Mouse (Mus musculus) intestine, embryonic 16.5 days (tissue): ENCODE results near the gene E430018J23Rik. TPM values are rescaled to one million over a fixed set of nuclear protein-coding genes. Genes with fewer than 3 reads are reported as not detected.
"Not testable (repeated sequence)": the region's sequence is repeated elsewhere in the genome, so short reads cannot be mapped to it uniquely, and the experiment has no call there.

Source experiments
- ATAC-seq: fragments of 200-750 bp; cut with Nextera tagmentation; 2 replicates; pipeline ENCODE4 v1.8.0; 2017; ENCODE audit warnings: moderate TSS enrichment, moderate library complexity
- H3K27ac ChIP-seq: fragments of 300-500 bp; sonication (generic); 2 replicates; pipeline ENCODE4 v1.5.1; 2014; ENCODE audit warnings: mild to moderate bottlenecking, low read length
- H3K27me3 ChIP-seq: fragments of 300-500 bp; sonication (generic); replicated peaks from 2 replicates; pipeline ENCODE4 v1.6.1; 2014; ENCODE audit warnings: low read length, control low read depth, mixed read lengths; ENCODE audit not compliant: control insufficient read depth, insufficient read depth
- H3K36me3 ChIP-seq: fragments of 300-500 bp; sonication (generic); 2 replicates; pipeline ENCODE4 v1.6.1; 2014; ENCODE audit warnings: low read length, control low read depth; ENCODE audit not compliant: control insufficient read depth, insufficient read depth
- H3K4me1 ChIP-seq: fragments of 300-500 bp; sonication (generic); 2 replicates; pipeline ENCODE4 v1.6.1; 2014; ENCODE audit warnings: low read length, control low read depth, mixed read lengths; ENCODE audit not compliant: control insufficient read depth, insufficient read depth
- H3K4me2 ChIP-seq: fragments of 300-500 bp; sonication (generic); 2 replicates; pipeline ENCODE4 v1.6.1; 2014; ENCODE audit warnings: low read depth, low read length, control low read depth
- H3K4me3 ChIP-seq: fragments of 300-500 bp; sonication (generic); 2 replicates; pipeline ENCODE4 v1.5.1; 2014; ENCODE audit warnings: mild to moderate bottlenecking, low read length
- H3K9ac ChIP-seq: fragments of 300-500 bp; sonication (generic); 2 replicates; pipeline ENCODE4 v1.6.1; 2014; ENCODE audit warnings: low read depth, low read length
- H3K9me3 ChIP-seq: fragments of 300-500 bp; sonication (generic); 2 replicates; pipeline ENCODE4 v1.6.1; 2016; ENCODE audit warnings: low read length, control low read depth; ENCODE audit not compliant: control insufficient read depth
- WGBS: fragments of 180-500 bp; shearing (Covaris S2); extraction: QIAGEN DNeasy Blood & Tissue Kit; methylation state at CpG from one replicate; pipeline ENCODE4 v1.1.7; 2014; 5-methylcytosine and 5-hydroxymethylcytosine counted together
- polyA plus RNA-seq: library from polyadenylated mRNA; unstranded; fragments of >200 nt; fragmentation: Nextera tagmentation; extraction: Ambion mirVana; gene quantifications from 2 replicates; pipeline ENCODE4 v1.2.1, GENCODE M21; 2015

The E430018J23Rik gene
- polyA plus RNA-seq, 1 experiment from 2014 or later: 8.2 TPM

GRCm38 (mm10) chr7:127406002-127406987, 12.9 kb upstream of the E430018J23Rik start, which contains the start of gene Zfp764:
TSS of gene Zfp764 (minus strand) at chr7:127406822.
- Histone ChIP-seq H3K27ac (peak within 1 kb of the TSS; percentile 81), H3K4me3 (peak within 1 kb of the TSS; percentile 65), H3K9ac (peak within 1 kb of the TSS; percentile 87), H3K4me2 (peak within 1 kb of the TSS; percentile 93)
- H3K9me3 ChIP-seq, H3K27me3 ChIP-seq, H3K4me1 ChIP-seq, H3K36me3 ChIP-seq: not testable (repeated sequence)
- 4% methylated on average over 39 of the region's 40 CpGs for WGBS
- peak; percentile 89 for ATAC-seq

DNA sequence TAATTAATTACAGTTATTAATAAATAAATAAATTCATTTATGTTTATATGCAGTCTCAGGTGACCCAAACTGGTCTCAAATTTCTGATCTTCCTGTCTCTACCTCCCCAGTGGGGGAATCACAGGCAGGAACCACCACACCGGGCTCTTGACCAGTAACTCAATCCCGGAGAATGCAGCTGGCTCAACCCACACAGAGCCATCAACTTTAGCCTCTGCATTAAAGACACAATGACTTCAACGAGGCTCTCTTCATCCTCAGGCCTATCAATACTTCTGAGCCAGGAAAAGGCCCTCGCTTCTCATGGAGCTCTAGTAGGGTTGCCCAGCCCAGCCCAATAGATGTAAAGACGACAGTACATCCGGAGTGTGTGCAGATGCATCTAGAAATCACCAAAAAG, 10.7 kb upstream of the E430018J23Rik start:
- H3K4me3 ChIP-seq, H3K36me3 ChIP-seq, H3K27ac ChIP-seq, H3K4me1 ChIP-seq, H3K27me3 ChIP-seq, H3K9me3 ChIP-seq, ATAC-seq, H3K9ac ChIP-seq, H3K4me2 ChIP-seq: not testable (repeated sequence)
- 95% methylated on average over 6 of the region's 6 CpGs for WGBS

GRCm38 (mm10) chr7:127402980-127403379, 9.6 kb upstream of the E430018J23Rik start:
- WGBS: 47% methylated on average over 2 of the region's 2 CpGs
- Histone ChIP-seq H3K4me1 (no peaks in the 10 kb centered on the region), H3K4me3 (no peak overlapping the region), H3K4me2 (no peak overlapping the region), H3K27ac (no peak overlapping the region), H3K36me3 (0 out of 2 replicates have a peak, but pooled peaks cover 7% of the 10 kb centered on the region), H3K27me3 (no peaks in the 10 kb centered on the region), H3K9ac (no peak overlapping the region), H3K9me3 (no peaks in the 10 kb centered on the region)
- ATAC-seq: no peak

DNA sequence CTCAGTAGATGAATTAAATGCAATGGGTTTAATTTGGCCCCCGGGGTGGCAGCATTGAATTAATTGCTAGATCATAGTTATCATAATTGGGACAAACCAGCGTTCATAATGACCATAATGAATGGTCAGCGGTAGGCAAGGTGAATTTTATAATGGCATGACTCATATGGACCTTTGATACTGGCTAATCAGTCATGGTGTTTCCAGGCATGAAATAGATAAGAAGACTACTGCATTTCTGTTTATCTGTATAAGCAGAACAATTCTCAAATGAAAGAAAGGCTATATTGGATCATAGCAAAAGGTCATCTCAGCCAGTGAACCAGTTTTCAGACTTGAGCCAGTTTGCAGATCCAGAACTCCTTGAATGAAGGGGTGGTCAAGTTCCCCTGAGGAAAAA, 6.9 kb upstream of the E430018J23Rik start:
- no peaks in the 10 kb centered on the region for H3K4me1 ChIP-seq
- ATAC-seq: peak; percentile 63; the same call in 1 of the 2 replicates
- H3K4me3 ChIP-seq: no peak overlapping the region
- H3K9me3 ChIP-seq: no peaks in the 10 kb centered on the region
- H3K27ac ChIP-seq: no peak overlapping the region
- H3K4me2 ChIP-seq: no peak overlapping the region
- WGBS: 55% methylated on average over 3 of the region's 3 CpGs
- 0 out of 2 replicates have a peak, but pooled peaks cover 7% of the 10 kb centered on the region for H3K36me3 ChIP-seq
- H3K9ac ChIP-seq: no peak overlapping the region
- no peaks in the 10 kb centered on the region for H3K27me3 ChIP-seq

- H3K4me1 ChIP-seq: peaks cover 7% of the 10 kb centered on the region
- H3K9ac ChIP-seq: peak overlapping the region; percentile 62
- H3K9me3 ChIP-seq: no peaks in the 10 kb centered on the region
- peak overlapping the region; percentile 46 for H3K27ac ChIP-seq
- peak; percentile 2; the same call in 1 of the 2 replicates for ATAC-seq
- H3K4me2 ChIP-seq: peak overlapping the region; percentile 79
- WGBS: 12% methylated on average over 7 of the region's 7 CpGs
- no peaks in the 10 kb centered on the region for H3K27me3 ChIP-seq
- H3K4me3 ChIP-seq: peak overlapping the region; percentile 75
- peaks cover 11% of the 10 kb centered on the region for H3K36me3 ChIP-seq
Measured at GRCm38 (mm10) chr7:127393944-127394333, 510 bp upstream of the E430018J23Rik start.

- peak overlapping the region; percentile 79 for H3K4me2 ChIP-seq
- H3K9me3 ChIP-seq: no peaks in the 10 kb centered on the region
- peak overlapping the region; percentile 75 for H3K4me3 ChIP-seq
- peak overlapping the region; percentile 86 for H3K9ac ChIP-seq
- 81% methylated on average over 8 of the region's 8 CpGs for WGBS
- 0 out of 2 replicates have a peak, but pooled peaks have one; percentile 1 for ATAC-seq
- H3K4me1 ChIP-seq: peaks cover 7% of the 10 kb centered on the region
- H3K27me3 ChIP-seq: no peaks in the 10 kb centered on the region
- H3K36me3 ChIP-seq: peaks cover 11% of the 10 kb centered on the region
- no peak overlapping the region for H3K27ac ChIP-seq
Measured at GRCm38 (mm10) chr7:127392251-127392824, 1.1 kb downstream of the E430018J23Rik start.

- WGBS: 95% methylated on average over 16 of the region's 16 CpGs
- H3K27ac ChIP-seq: no peak overlapping the region
- peaks cover 11% of the 10 kb centered on the region for H3K36me3 ChIP-seq
- H3K4me3 ChIP-seq: no peak overlapping the region
- H3K9me3 ChIP-seq: no peaks in the 10 kb centered on the region
- H3K4me2 ChIP-seq: no peak overlapping the region
- H3K27me3 ChIP-seq: no peaks in the 10 kb centered on the region
- H3K4me1 ChIP-seq: peaks cover 7% of the 10 kb centered on the region
- no peak overlapping the region for H3K9ac ChIP-seq
- ATAC-seq: no peak
Measured at GRCm38 (mm10) chr7:127391538-127391937, 1.9 kb downstream of the E430018J23Rik start.

GRCm38 (mm10) chr7:127390306-127390705, 3.1 kb downstream of the E430018J23Rik start:
- peaks cover 7% of the 10 kb centered on the region for H3K4me1 ChIP-seq
- H3K36me3 ChIP-seq: peaks cover 14% of the 10 kb centered on the region
- H3K4me2 ChIP-seq: no peak overlapping the region
- no peak overlapping the region for H3K4me3 ChIP-seq
- ATAC-seq: no peak
- no peak overlapping the region for H3K9ac ChIP-seq
- H3K9me3 ChIP-seq: no peaks in the 10 kb centered on the region
- no peaks in the 10 kb centered on the region for H3K27me3 ChIP-seq
- 74% methylated on average over 7 of the region's 7 CpGs for WGBS
- H3K27ac ChIP-seq: no peak overlapping the region

DNA sequence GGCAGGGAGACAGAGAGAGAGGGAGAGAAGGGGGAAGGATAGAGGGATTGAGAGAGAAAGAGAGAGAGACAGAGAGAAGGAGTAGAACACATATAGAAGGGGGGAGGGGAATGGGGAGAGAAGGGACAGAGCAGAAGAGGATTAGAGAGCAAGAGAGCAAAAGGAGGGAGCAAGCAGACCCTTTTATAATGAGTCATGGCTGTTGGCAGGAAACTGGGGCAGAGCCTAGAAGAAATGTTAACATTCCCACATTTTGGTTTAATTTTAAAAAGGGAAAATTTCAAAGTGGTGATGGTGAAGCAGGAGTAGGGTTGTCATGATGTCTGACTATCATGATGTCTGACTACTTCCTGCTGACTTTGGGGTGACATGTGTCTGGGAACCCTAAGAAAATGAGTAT, 5.2 kb downstream of the E430018J23Rik start:
- ATAC-seq, H3K4me3 ChIP-seq, H3K27ac ChIP-seq, H3K4me1 ChIP-seq, H3K27me3 ChIP-seq, H3K9me3 ChIP-seq, H3K4me2 ChIP-seq, H3K9ac ChIP-seq: not testable (repeated sequence)
- peaks cover 23% of the 10 kb centered on the region for H3K36me3 ChIP-seq
